Mouse (Mus musculus): ENCODE measurements around the gene Vav2.

DNA sequence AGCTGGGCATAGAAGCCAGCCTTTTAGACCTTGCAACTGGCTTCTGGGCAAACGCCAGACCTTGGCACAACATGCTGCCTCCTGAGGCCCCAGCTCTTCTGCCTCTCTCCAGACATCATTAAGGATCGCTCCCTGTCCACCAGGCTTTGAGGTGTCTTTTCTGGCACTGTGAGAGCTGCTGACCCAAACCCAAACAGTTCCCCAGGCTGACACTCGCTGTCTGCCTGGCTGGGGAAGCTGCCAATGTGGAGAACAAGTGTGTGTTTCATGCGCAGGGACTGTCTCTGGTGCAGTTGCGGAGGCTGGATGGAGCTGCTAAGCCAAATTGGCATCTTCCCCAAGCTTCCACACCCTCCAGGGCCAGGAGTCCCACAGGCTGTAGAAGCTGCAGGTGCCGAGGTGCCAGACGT, 203.8 kb downstream of the Vav2 start:
- no peak for TF ChIP-seq CTCF (IDR thresholded peaks at IDR 0.05; ENCODE audit: insufficient read depth, low read depth, low read length)
- no peak for TF ChIP-seq POLR2A (IDR thresholded peaks at IDR 0.05; ENCODE audit: insufficient read depth, low read depth, low read length)
